Mouse (Mus musculus) small intestine, adult 2 months (tissue): Measurements from ENCODE around the gene Dnajc14.

Source experiments
- CTCF ChIP-seq: fragments of 200-500 bp; IDR thresholded peaks from 2 replicates; pipeline ENCODE4 v1.5.1; 2012; ENCODE audit warnings: low read depth, mild to moderate bottlenecking, control low read depth, inconsistent platforms, low read length, moderate library complexity, mixed read lengths; ENCODE audit not compliant: insufficient replicate concordance, insufficient read length; ENCODE audit errors: extremely low read depth
- POLR2A ChIP-seq: fragments of 200-500 bp; IDR thresholded peaks from 2 replicates; pipeline ENCODE4 v1.6.1; 2012; ENCODE audit warnings: low read depth, mild to moderate bottlenecking, control low read depth, inconsistent platforms, low read length, moderate library complexity

- TF ChIP-seq CTCF = no peak
- TF ChIP-seq POLR2A = no peak
Observed at GRCm38 (mm10) chr10:128801981-128802495, 1.8 kb upstream of the Dnajc14 start.
